Mouse (Mus musculus) urinary bladder, postnatal 36 days (tissue): Measurements from ENCODE around the gene Mul1.
"Not testable (repeated sequence)": the region's sequence is repeated elsewhere in the genome, so short reads cannot be mapped to it uniquely, and the experiment has no call there.

Experiments
- DNase-seq, 2 experiments: peaks; one replicate each; pipeline ENCODE4 v3.0.0; 2022; ENCODE audit warnings: low spot score in 2 of 2, mixed read lengths in 1 of 2

Gene Mul1

GRCm38 (mm10) chr4:138434347-138435316 is at the start of gene Mul1:
Mul1 (plus strand) TSS chr4:138434671.
- peak; percentile 91 to 95 for DNase-seq

DNA sequence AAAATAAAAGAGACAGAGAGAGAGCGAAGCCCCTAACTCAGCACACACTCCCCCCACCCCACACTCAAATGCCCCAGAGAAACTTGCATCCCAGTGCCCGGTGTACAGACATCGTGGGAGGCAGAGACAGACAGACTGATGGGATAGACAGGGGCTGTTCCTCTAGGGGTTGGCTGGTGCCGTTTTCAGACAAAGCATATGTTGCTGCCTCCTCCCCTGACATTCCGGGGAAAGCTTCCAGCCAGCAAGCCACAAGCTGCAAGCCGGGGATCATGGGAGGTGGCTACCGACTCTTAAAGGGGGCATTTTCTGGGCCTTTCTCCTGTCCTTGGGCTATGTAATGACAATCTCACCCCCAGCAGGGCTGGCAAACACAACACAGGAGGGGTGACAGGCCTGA is 40.8 kb upstream of the Mul1 start:
- no peak for DNase-seq

DNA sequence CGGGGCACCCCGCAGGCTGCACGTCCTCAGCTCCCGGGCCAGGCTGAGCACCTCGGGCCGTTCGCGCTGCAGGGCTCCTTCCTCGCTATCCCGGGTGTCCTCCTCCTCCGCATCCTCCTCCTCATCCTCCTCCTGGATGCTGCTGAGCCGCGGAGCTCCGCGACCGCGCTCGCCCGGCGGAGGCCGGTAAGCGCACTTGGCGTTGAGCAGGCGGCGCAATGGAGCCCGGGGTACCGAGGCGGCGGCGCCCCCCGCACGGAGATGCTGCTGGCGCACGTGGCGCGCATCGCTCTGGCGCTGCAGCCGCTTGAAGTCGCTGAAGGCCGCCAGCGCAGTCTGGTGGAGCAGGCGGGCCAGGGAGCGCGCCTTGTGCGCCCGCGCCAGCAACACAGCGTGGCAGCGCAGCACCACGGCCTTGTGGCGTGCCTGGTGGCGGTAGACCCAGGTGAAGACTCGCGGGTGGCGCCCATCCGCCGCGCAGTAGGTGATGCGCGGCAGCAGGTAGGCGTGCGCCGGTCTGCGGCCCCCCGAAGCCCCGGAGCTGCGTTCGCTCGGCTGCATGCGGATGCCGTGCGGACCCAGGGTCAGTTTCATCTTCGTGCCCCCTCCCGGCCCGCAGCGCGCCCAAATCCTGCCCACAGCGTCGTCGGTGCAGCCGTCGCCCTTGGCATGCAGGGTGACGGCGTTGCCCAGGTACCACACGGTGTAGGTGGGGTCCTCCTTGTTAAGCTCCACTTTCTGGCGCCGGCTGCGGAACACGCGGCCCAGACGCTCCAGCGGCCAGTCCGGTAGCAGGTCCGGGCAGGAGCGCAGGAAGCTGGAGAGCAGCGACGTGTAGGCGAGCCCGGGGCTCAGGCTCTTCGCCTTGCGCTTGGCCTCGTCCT is 39.1 kb upstream of the Mul1 start:
- no peak for DNase-seq

- DNase-seq = no peak
Measured at GRCm38 (mm10) chr4:138395971-138396645, 38.4 kb upstream of the Mul1 start, which contains the start of gene Fam43b. Fam43b (minus strand) TSS chr4:138396528.

DNA sequence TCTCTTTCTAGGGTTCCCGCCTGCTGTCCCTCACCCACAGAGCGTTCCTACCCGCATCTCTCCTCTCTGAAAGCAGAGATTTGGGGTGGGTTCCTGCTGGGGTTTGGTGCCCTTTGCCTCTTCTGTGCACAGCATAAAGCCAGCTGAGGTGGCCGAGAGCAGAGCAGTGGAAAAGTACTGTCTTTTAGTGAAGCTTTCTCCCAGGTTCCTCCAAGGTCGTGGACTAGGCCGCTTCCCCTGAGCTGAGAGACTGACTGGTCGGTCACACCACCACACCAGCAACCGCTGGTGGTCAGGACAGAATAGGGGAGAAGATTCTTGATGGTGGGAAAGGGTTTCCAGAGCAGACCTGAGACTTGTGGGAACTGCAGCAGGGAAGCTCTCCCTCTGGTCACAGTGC is 37.8 kb upstream of the Mul1 start:
- DNase-seq = no peak

GRCm38 (mm10) chr4:138404806-138405205 is 29.7 kb upstream of the Mul1 start:
- DNase-seq = peak in 1 of 2 experiments; percentile 15

DNA sequence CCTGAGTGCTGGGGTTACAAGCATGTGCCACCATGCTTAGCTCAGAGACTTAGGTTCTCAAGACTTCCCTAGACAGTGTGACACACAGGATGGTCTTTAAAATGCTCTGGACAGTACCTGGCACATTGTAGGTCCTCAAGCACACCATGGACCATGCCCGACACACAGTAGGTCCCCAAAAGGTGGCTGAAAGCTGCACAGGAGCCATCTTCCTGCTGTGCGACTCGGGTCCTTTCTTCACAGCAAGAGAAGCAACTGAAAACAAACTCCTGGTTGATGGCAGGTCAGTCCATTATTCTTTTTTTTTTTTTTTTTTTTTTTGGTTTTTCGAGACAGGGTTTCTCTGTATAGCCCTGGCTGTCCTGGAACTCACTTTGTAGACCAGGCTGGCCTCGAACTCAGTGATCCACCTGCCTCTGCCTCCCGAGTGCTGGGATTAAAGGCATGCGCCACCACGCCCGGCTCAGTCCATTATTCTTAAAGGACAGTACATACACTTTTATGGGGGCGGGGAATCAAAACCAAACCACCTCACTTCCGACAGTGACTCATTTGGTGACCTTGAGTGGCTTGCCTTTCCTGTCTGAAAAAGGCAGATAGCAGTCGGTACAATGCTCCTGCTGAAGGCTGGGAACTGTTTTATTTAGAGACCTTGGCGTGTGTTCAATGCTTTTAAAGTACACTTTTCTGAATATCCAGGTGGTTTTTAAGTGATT is 26.8 kb upstream of the Mul1 start:
- peak; percentile 18 to 20 for DNase-seq

GRCm38 (mm10) chr4:138411011-138411410 is 23.5 kb upstream of the Mul1 start:
- DNase-seq = no peak

- no peak for DNase-seq
Measured at GRCm38 (mm10) chr4:138411504-138412121, 22.9 kb upstream of the Mul1 start.

GRCm38 (mm10) chr4:138414725-138415124 is 19.7 kb upstream of the Mul1 start:
- DNase-seq = no peak

GRCm38 (mm10) chr4:138415991-138416390 is 18.5 kb upstream of the Mul1 start:
- DNase-seq = no peak

DNA sequence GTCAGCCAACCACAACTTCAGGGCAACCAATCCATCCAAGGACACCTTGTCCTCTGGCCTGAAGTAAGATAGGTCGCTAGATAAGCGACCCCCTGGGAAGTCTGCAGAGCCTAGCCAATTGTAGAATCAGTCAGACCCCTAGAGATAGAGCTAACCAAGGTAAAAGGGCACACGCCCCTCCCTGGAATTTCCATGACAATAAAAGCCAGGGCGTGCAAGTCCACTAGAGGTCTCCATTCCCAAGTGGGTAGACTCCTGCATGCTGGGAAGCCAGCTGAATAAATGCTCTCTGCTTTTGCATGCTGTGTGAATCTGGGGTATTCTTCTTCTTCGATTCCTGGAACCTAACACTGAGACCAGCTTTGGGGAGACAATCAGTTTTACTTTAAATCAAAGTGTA is 18.1 kb upstream of the Mul1 start:
- no peak for DNase-seq

GRCm38 (mm10) chr4:138417882-138418281 is 16.6 kb upstream of the Mul1 start:
- DNase-seq = no peak

GRCm38 (mm10) chr4:138418340-138418957 is 16.0 kb upstream of the Mul1 start:
- no peak for DNase-seq

- DNase-seq = no peak
Measured at GRCm38 (mm10) chr4:138425028-138425427, 9.4 kb upstream of the Mul1 start.

DNA sequence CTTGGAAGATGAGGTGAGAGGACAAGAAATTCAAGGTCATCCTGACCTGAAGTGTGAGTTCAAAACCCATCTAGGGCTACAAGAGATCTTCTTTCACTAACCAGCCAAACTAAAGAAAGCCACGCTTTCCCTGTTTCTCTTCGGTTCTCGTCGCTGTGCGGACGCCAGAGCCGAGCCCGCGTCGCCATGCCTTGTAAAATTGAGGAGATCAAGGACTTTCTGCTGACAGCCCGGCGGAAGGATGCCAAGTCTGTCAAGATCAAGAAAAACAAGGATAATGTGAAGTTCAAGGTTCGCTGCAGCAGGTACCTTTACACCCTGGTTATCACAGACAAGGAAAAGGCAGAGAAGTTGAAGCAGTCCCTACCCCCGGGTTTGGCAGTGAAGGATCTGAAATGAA is 8.9 kb upstream of the Mul1 start:
- DNase-seq = not testable (repeated sequence)

- peak; percentile 85 to 86 for DNase-seq
Measured at GRCm38 (mm10) chr4:138426778-138427705, 7.4 kb upstream of the Mul1 start.

- DNase-seq = no peak
Measured at GRCm38 (mm10) chr4:138429778-138430177, 4.7 kb upstream of the Mul1 start.

DNA sequence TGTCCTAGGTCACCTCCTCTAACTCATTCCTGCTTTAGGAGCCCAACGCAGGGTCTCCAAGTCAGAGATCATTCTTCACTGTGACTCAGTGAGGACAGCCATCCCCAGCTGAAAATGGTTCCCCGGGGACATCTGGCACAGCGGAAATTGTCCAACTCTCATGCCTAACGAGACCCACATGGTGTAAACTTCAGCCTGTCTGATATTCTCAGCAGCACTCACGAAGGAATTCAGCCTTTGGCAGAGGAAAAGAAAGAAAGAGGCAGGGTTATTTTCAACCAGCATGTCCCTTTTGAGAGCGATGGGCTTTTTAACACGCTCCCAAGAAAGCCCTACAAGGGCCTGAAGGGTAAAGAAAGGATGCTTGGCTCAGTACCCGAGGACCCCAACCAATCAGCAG is 3.1 kb upstream of the Mul1 start:
- DNase-seq = no peak
